Mouse (Mus musculus) embryonic facial prominence, embryonic 14.5 days (tissue): ENCODE data around the gene Gm10638. TPM values are rescaled to one million over a fixed set of nuclear protein-coding genes. Genes with fewer than 3 reads are reported as not detected.

Experiments used
- ATAC-seq: fragments of 200-750 bp; cut with Nextera tagmentation; 2 replicates; pipeline ENCODE4 v1.8.0; 2017; ENCODE audit warnings: low read depth, moderate number of reproducible peaks, moderate TSS enrichment
- DNase-seq: peaks from one replicate; pipeline ENCODE4 v3.0.0-alpha.2; 2015; ENCODE audit warnings: low spot score
- H3K27ac ChIP-seq: fragments of 300-500 bp; sonication (generic); replicated peaks from 2 replicates; pipeline ENCODE4 v1.5.1; 2014; ENCODE audit warnings: low read depth, mild to moderate bottlenecking, low read length, moderate library complexity
- H3K27me3 ChIP-seq: fragments of 300-500 bp; sonication (generic); replicated peaks from 2 replicates; pipeline ENCODE4 v1.6.1; 2014; ENCODE audit warnings: low read length; ENCODE audit not compliant: control insufficient read depth, insufficient read depth
- H3K36me3 ChIP-seq: fragments of 300-500 bp; sonication (generic); 2 replicates; pipeline ENCODE4 v1.6.1; 2014; ENCODE audit warnings: low read length, mixed read lengths; ENCODE audit not compliant: control insufficient read depth, insufficient read depth
- H3K4me1 ChIP-seq: fragments of 300-500 bp; sonication (generic); 2 replicates; pipeline ENCODE4 v1.6.1; 2014; ENCODE audit warnings: antibody characterized with exemption, low read length; ENCODE audit not compliant: control insufficient read depth, insufficient read depth
- H3K4me2 ChIP-seq: fragments of 300-500 bp; sonication (generic); 2 replicates; pipeline ENCODE4 v1.6.1; 2014; ENCODE audit warnings: low read depth, mild to moderate bottlenecking, low read length, moderate library complexity, mixed read lengths
- H3K4me3 ChIP-seq: fragments of 300-500 bp; sonication (generic); 2 replicates; pipeline ENCODE4 v1.5.1; 2014; ENCODE audit warnings: low read depth, mild to moderate bottlenecking, low read length
- H3K9ac ChIP-seq: fragments of 300-500 bp; sonication (generic); 2 replicates; pipeline ENCODE4 v1.6.1; 2014; ENCODE audit warnings: low read depth, mild to moderate bottlenecking, low read length, moderate library complexity, mixed read lengths
- H3K9me3 ChIP-seq: fragments of 300-500 bp; sonication (generic); 2 replicates; pipeline ENCODE4 v1.6.1; 2016; ENCODE audit warnings: low read length; ENCODE audit not compliant: control insufficient read depth
- WGBS: fragments of 180-500 bp; shearing (Covaris S2); extraction: QIAGEN DNeasy Blood & Tissue Kit; methylation state at CpG from one replicate; pipeline ENCODE4 v1.1.7; 2014; 5-methylcytosine and 5-hydroxymethylcytosine counted together
- polyA plus RNA-seq: library from polyadenylated mRNA; unstranded; fragments of >200 nt; fragmentation: Nextera tagmentation; extraction: Ambion mirVana; gene quantifications from 2 replicates; pipeline ENCODE4 v1.2.1, GENCODE M21; 2014

Gm10638 gene
- polyA plus RNA-seq, 1 experiment from 2014 or later = 4.1 TPM

DNA sequence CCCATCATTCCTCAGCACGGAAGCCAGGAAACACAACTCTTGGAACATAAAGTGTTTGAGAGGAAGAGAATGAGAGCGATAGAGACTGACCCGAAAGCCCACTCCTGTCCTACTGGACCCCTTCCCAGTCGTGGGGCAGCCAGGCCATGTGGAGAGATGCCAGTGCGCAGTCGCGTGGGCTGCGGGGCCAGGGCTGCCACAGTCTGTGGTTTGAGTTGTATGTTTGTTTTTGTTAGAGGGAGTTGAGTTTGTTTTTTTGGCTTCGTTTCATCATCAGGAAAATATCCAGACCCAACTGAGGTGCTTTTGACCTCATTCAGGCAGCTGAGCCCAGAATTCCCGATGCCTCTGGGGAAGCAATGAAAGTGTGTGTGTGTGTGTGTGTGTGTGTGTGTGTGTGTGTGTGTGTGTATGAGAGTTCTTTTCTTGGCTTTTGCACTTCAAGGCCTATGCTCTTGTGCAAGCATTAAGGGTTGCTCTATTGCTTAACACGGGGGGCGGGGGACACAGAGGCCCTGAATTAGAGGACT, 42.5 kb downstream of the Gm10638 start:
- no peak overlapping the region for H3K4me3 ChIP-seq
- H3K9ac ChIP-seq = no peak overlapping the region
- WGBS = 40% methylated on average over 12 of the region's 12 CpGs
- peak overlapping the region; percentile 4; the same call in 1 of the 2 replicates for H3K4me2 ChIP-seq
- peak; percentile 56; the same call in 1 of the 2 replicates for ATAC-seq
- peak; percentile 70 for DNase-seq
- peak overlapping the region; percentile 57; the same call in 1 of the 2 replicates for H3K27ac ChIP-seq
- H3K36me3 ChIP-seq = no peaks in the 10 kb centered on the region
- peaks cover 8% of the 10 kb centered on the region; the same call in 1 of the 2 replicates for H3K4me1 ChIP-seq
- no peaks in the 10 kb centered on the region for H3K27me3 ChIP-seq
- H3K9me3 ChIP-seq = no peaks in the 10 kb centered on the region

GRCm38 (mm10) chr8:86789576-86789975, 44.1 kb downstream of the Gm10638 start:
- no peak overlapping the region for H3K27ac ChIP-seq
- peaks cover 8% of the 10 kb centered on the region; the same call in 1 of the 2 replicates for H3K4me1 ChIP-seq
- no peaks in the 10 kb centered on the region for H3K36me3 ChIP-seq
- no peaks in the 10 kb centered on the region for H3K27me3 ChIP-seq
- WGBS = 88% methylated on average over 1 of the region's 1 CpGs
- DNase-seq (no peak), ATAC-seq (no peak)
- H3K4me2 ChIP-seq = no peak overlapping the region
- H3K9ac ChIP-seq = no peak overlapping the region
- H3K4me3 ChIP-seq = no peak overlapping the region
- H3K9me3 ChIP-seq = no peaks in the 10 kb centered on the region

- H3K4me2 ChIP-seq = no peak overlapping the region
- 76% methylated on average over 6 of the region's 6 CpGs for WGBS
- no peak overlapping the region for H3K9ac ChIP-seq
- ATAC-seq (no peak), DNase-seq (no peak)
- no peaks in the 10 kb centered on the region for H3K36me3 ChIP-seq
- no peaks in the 10 kb centered on the region for H3K27me3 ChIP-seq
- H3K9me3 ChIP-seq = no peaks in the 10 kb centered on the region
- no peak overlapping the region for H3K27ac ChIP-seq
- H3K4me1 ChIP-seq = peaks cover 8% of the 10 kb centered on the region; the same call in 1 of the 2 replicates
- no peak overlapping the region for H3K4me3 ChIP-seq
These were observed 46.0 kb downstream of the Gm10638 start for GRCm38 (mm10) chr8:86791542-86791941.

DNA sequence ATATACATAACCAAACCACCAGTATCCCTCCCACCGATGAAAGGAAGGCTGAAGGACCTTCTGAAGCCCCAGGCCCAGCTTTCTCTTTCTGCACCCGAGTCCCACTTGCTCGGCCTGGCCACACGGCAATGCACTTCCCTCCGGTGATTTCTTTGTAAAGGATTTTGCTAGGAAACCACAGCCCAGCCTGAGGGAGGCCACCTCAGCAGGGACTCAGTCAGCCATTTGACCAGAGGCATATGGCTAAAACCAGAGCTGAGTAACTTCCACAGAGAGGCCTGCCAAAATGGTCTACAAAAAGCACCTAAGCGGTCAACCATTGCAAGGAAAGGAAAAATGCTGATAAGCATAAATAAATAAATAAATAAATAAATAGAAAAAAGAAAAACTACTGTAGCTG, 49.2 kb downstream of the Gm10638 start:
- DNase-seq (no peak), ATAC-seq (no peak)
- H3K9ac ChIP-seq = no peak overlapping the region
- no peak overlapping the region for H3K4me2 ChIP-seq
- no peak overlapping the region for H3K27ac ChIP-seq
- no peak overlapping the region for H3K4me3 ChIP-seq
- H3K9me3 ChIP-seq = no peaks in the 10 kb centered on the region
- no peaks in the 10 kb centered on the region for H3K36me3 ChIP-seq
- H3K4me1 ChIP-seq = no peaks in the 10 kb centered on the region
- WGBS = 56% methylated on average over 6 of the region's 6 CpGs
- H3K27me3 ChIP-seq = no peaks in the 10 kb centered on the region

Other genes with a start within 250 kb of the Gm10638 start
- 0.16 and 0.29 TPM in 2 replicates for gene Abcc12, start 165.0 kb upstream of the Gm10638 start, polyA plus RNA-seq
- 55.7 and 58.2 TPM in 2 replicates for gene Lonp2, start 121.7 kb upstream of the Gm10638 start, polyA plus RNA-seq
- 42.7 and 46.3 TPM in 2 replicates for gene Siah1a, start 235 bp downstream of the Gm10638 start, polyA plus RNA-seq
- 10.6 and 10.7 TPM in 2 replicates for gene N4bp1, start 139.6 kb downstream of the Gm10638 start, polyA plus RNA-seq